Mouse (Mus musculus) T-helper 1 cell (primary cell): ENCODE results near the gene Tmem53.

Experiments
- in situ Hi-C: fragments of 300-600 bp; cut with MboI, MseI; formaldehyde crosslinking; loops from one replicate; pipeline ENCODE4 v1.15.1; 2025; ENCODE audit warnings: high pct_unique_total_duplicates

Gene Tmem53

DNA sequence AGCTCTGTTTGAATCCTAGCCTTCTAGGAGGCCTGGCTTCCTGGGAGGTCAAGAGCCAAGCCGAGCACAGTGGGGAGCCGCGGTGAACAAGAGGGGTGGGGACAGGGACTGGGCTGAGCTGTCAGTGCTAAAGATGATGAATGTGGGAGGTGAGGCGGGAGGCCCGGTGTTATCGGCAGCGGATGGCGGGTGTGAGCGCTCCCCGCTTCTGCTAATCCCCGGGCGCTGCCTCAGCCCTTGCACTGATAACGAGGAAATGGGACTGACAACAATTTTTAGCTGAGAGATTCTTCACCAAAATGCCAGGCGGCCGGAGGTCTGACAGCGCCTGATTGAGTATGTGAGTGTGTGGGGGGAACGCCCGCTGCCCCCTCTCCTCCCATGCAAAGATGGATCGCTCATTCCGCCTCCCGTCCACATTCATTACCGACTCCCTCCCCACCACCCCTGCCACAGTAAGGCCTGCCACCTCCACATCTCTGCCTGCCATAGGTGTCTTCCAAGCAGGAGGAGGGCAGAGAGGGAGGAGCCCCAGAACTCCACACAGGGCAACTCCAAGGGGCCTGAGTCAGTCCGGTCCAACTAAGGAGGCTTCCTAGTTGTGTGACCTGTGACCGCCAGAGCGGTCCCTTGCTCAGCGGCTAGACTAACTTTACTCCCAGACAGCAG is 60.8 kb downstream of the Tmem53 start:
- in situ Hi-C loops: no loop called here

DNA sequence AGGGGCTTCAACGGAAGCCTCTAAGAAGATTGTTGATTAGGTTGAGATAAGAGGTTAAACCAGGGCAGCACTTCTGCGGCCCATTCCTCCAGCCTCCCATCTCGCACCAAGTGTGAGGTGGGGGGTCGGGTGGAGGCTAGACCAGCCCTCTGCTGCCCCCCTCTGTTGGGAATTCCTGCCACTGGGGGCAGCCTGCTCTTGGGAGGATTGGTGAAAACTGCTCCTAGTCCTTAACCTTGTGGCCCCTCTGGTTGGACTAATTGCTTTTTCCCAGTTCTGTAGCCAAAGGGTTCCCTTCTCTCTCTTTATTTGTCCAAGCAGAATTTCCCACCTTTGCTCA is 61.3 kb downstream of the Tmem53 start:
- in situ Hi-C loops: no loop called here

DNA sequence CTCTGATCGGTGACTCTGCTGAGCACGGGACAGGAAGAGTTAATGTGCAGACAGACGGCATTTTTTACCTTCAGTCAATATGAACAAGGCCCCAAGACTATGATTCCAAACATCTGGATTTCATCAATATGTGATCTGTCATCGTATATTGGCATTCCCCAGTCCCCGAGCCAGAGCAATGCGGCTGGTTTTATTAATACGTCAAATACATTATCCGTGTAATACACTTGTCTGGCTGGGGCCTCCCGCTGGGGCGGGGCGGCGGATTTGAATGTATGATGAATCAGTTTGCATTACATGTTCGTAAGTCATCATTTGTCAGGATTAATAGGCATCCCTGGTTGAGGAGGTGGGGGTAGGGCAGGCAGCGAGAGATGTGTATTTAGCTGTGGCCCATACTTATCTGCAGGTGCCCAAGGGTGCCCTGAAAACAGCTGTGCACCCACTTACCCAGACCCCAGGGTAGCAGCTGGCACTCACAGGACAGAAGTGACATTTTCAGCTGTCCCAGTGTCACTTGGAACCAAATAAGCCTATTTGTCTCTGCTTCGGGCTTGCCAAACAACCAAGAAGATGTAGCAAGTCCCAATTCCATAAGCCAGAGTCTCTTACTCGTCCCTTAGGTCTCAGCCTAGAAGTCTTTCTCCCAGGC is 63.2 kb downstream of the Tmem53 start:
- in situ Hi-C loops: no loop called here

DNA sequence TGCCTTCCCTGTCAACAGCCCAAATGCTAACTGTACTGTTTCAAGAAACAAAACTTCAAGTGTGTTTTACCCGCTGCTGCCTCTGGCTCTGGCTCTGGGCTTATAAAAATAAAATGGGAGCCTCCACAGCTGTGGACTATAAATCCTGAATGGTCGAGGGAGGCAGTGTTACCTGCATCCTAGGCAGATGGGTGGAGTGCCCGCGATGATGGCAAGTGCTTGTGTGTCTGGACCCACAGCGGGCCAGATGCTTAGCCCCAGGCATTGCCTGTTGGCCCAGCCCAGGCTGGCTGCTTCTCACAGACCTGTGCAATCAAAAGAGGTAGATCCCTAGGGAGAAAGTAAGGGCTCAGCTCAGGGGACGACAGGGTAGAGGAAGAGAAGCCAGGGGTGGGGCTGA is 65.0 kb downstream of the Tmem53 start:
- in situ Hi-C loops: no loop called here

DNA sequence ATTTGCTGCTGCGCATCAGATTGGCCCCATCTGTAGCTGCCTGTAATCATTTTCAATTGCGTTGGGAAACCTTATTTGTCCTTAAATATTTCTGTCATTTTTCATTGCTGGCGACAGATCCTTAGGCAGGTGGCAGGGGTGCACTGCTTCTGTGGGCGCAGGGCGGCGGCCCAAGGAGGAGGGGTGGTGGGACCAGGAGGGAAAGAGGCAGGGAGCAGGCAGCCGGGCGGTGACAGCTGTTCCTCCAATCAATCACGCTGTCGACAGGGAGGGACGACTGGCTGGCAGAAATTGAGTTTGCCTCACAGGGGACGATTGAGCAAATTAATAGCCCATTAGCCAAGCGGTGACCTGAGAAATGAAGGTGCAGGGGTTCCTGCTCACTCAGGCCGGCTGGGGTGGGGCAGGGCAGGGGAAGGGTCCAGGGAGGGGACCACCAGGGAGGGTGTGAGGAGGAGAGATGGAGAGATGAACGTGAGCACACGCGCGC is 66.0 kb downstream of the Tmem53 start:
- in situ Hi-C loops: no loop called here
